Mouse (Mus musculus) MEL (cell line): ENCODE measurements around the gene Gm16181. TPM values are rescaled to one million over a fixed set of nuclear protein-coding genes. Genes with fewer than 3 reads are reported as not detected.

ENCODE experiments used
- DNase-seq: peaks from one replicate; pipeline ENCODE4 v3.0.0; 2011; ENCODE audit warnings: low read depth, low spot score
- H3K27ac ChIP-seq: 2 replicates; pipeline ENCODE4 v1.5.1; 2012; ENCODE audit warnings: low read depth, mild to moderate bottlenecking, control low read depth, low read length, moderate library complexity; ENCODE audit not compliant: control insufficient read depth
- H3K27me3 ChIP-seq, 2 experiments: fragments of 150-350 bp in 1 of 2; sonication (generic) in 1 of 2; 2 replicates each; pipeline ENCODE4 v1.6.1; 2012; ENCODE audit warnings: low read length in 2 of 2, mild to moderate bottlenecking in 2 of 2, improper control_type of control experiment in 1 of 2, moderate library complexity in 1 of 2; ENCODE audit not compliant: insufficient read depth in 2 of 2, control insufficient read depth in 1 of 2
- H3K36me3 ChIP-seq, 2 experiments: 2 replicates each; pipeline ENCODE4 v1.6.1; 2012 to 2014; ENCODE audit warnings: low read length in 2 of 2, improper control_type of control experiment in 1 of 2, inconsistent platforms in 1 of 2, mild to moderate bottlenecking in 1 of 2; ENCODE audit not compliant: insufficient read depth in 2 of 2, control insufficient read depth in 1 of 2
- H3K4me1 ChIP-seq, 2 experiments: fragments of 150-350 bp in 1 of 2; sonication (generic) in 1 of 2; 2 replicates each; pipeline ENCODE4 v1.6.1; 2012; ENCODE audit warnings: low read length in 2 of 2, improper control_type of control experiment in 1 of 2, mild to moderate bottlenecking in 1 of 2; ENCODE audit not compliant: insufficient read depth in 2 of 2, control insufficient read depth in 1 of 2
- H3K4me3 ChIP-seq, 2 experiments: fragments of 150-350 bp in 1 of 2; sonication (generic) in 1 of 2; 2 replicates each; pipeline ENCODE4 v1.5.1; 2012; ENCODE audit warnings: low read depth in 2 of 2, low read length in 2 of 2, mild to moderate bottlenecking in 2 of 2, moderate library complexity in 2 of 2, control low read depth in 1 of 2, improper control_type of control experiment in 1 of 2; ENCODE audit not compliant: control insufficient read depth in 1 of 2, insufficient read depth in 1 of 2
- H3K79me2 ChIP-seq: 2 replicates; pipeline ENCODE4 v1.6.1; 2012; ENCODE audit warnings: mild to moderate bottlenecking, low read length, moderate library complexity; ENCODE audit not compliant: control insufficient read depth, poor library complexity, insufficient read depth
- H3K9ac ChIP-seq: 2 replicates; pipeline ENCODE4 v1.6.1; 2012; ENCODE audit warnings: low read depth, mild to moderate bottlenecking, control low read depth, low read length, moderate library complexity; ENCODE audit not compliant: control insufficient read depth, poor library complexity, severe bottlenecking
- H3K9me3 ChIP-seq: fragments of 150-350 bp; sonication (generic); replicated peaks from 2 replicates; pipeline ENCODE4 v1.6.1; 2012; ENCODE audit warnings: mild to moderate bottlenecking, low read length, improper control_type of control experiment, moderate library complexity; ENCODE audit not compliant: insufficient read depth
- BHLHE40 ChIP-seq: IDR thresholded peaks from 2 replicates; pipeline ENCODE4 v1.6.1; 2012; ENCODE audit warnings: low read depth, mild to moderate bottlenecking, inconsistent platforms, low read length, improper control_type of control experiment, borderline replicate concordance
- CHD2 ChIP-seq: IDR thresholded peaks from 2 replicates; pipeline ENCODE4 v1.6.1; 2011; ENCODE audit warnings: low read length, improper control_type of control experiment
- CTCF ChIP-seq, 3 experiments: IDR thresholded peaks in 2 of 3; conservative IDR thresholded peaks in 1 of 3; 2 replicates each; pipeline ENCODE4 v1.5.1; 2011 to 2012; ENCODE audit warnings: low read length in 3 of 3, low read depth in 2 of 3, mild to moderate bottlenecking in 2 of 3, improper control_type of control experiment in 1 of 3, inconsistent platforms in 1 of 3, mixed read lengths in 1 of 3, moderate library complexity in 1 of 3; ENCODE audit not compliant: control insufficient read depth in 1 of 3, insufficient read depth in 1 of 3, poor library complexity in 1 of 3, severe bottlenecking in 1 of 3
- E2F4 ChIP-seq: IDR thresholded peaks from 2 replicates; pipeline ENCODE4 v1.6.1; 2011; ENCODE audit warnings: low read depth, low read length, improper control_type of control experiment, borderline replicate concordance
- EP300 ChIP-seq, 2 experiments: IDR thresholded peaks; 2 replicates each; pipeline ENCODE4 v1.6.1; 2011; ENCODE audit warnings: improper control_type of control experiment in 2 of 2, low read length in 2 of 2, low read depth in 1 of 2, mild to moderate bottlenecking in 1 of 2
- ETS1 ChIP-seq: IDR thresholded peaks from 2 replicates; pipeline ENCODE4 v1.6.1; 2012; ENCODE audit warnings: low read depth, mild to moderate bottlenecking, inconsistent platforms, low read length, improper control_type of control experiment, moderate library complexity
- GABPA ChIP-seq: IDR thresholded peaks from 2 replicates; pipeline ENCODE4 v1.6.1; 2012; ENCODE audit warnings: low read depth, mild to moderate bottlenecking, inconsistent platforms, low read length, improper control_type of control experiment, moderate library complexity
- JUND ChIP-seq: IDR thresholded peaks from 2 replicates; pipeline ENCODE4 v1.6.1; 2011; ENCODE audit warnings: low read depth, mild to moderate bottlenecking, improper control_type of control experiment, low read length
- MAFK ChIP-seq: IDR thresholded peaks from 2 replicates; pipeline ENCODE4 v1.6.1; 2011; ENCODE audit warnings: low read depth, mild to moderate bottlenecking, low read length, improper control_type of control experiment, borderline replicate concordance
- MAZ ChIP-seq: IDR thresholded peaks from 2 replicates; pipeline ENCODE4 v1.6.1; 2012; ENCODE audit warnings: low read depth, mild to moderate bottlenecking, inconsistent platforms, low read length, improper control_type of control experiment
- MEF2A ChIP-seq: IDR thresholded peaks from 2 replicates; pipeline ENCODE4 v1.6.1; 2014; ENCODE audit warnings: low read depth, mild to moderate bottlenecking, inconsistent platforms, low read length, improper control_type of control experiment; ENCODE audit not compliant: poor library complexity, insufficient replicate concordance, severe bottlenecking; ENCODE audit errors: extremely low read depth
- MXI1 ChIP-seq: IDR thresholded peaks from 2 replicates; pipeline ENCODE4 v1.6.1; 2011; ENCODE audit warnings: mild to moderate bottlenecking, low read depth, low read length, improper control_type of control experiment
- MYB ChIP-seq: IDR thresholded peaks from 2 replicates; pipeline ENCODE4 v1.6.1; 2011; ENCODE audit warnings: mild to moderate bottlenecking, low read depth, low read length, improper control_type of control experiment
- MYC ChIP-seq: IDR thresholded peaks from 2 replicates; pipeline ENCODE4 v1.6.1; 2011; ENCODE audit warnings: low read depth, mild to moderate bottlenecking, low read length, improper control_type of control experiment, moderate library complexity
- NELFE ChIP-seq: IDR thresholded peaks from 2 replicates; pipeline ENCODE4 v1.6.1; 2011; ENCODE audit warnings: low read depth, low read length, improper control_type of control experiment
- POLR2AphosphoS2 ChIP-seq: IDR thresholded peaks from 2 replicates; pipeline ENCODE4 v1.6.1; 2011; ENCODE audit warnings: low read length, improper control_type of control experiment
- RCOR1 ChIP-seq: IDR thresholded peaks from 2 replicates; pipeline ENCODE4 v1.6.1; 2012; ENCODE audit warnings: low read depth, mild to moderate bottlenecking, inconsistent platforms, low read length, improper control_type of control experiment
- SIN3A ChIP-seq: IDR thresholded peaks from 2 replicates; pipeline ENCODE4 v1.6.1; 2012; ENCODE audit warnings: low read length, improper control_type of control experiment, inconsistent platforms
- TAL1 ChIP-seq: IDR thresholded peaks from 2 replicates; pipeline ENCODE4 v1.6.1; 2012; ENCODE audit warnings: mild to moderate bottlenecking, inconsistent platforms, low read length, moderate library complexity, mixed read lengths
- TCF12 ChIP-seq: IDR thresholded peaks from 2 replicates; pipeline ENCODE4 v1.6.1; 2014; ENCODE audit warnings: low read depth, mild to moderate bottlenecking, inconsistent platforms, low read length, improper control_type of control experiment, moderate library complexity
- UBTF ChIP-seq: IDR thresholded peaks from 2 replicates; pipeline ENCODE4 v1.6.1; 2012; ENCODE audit warnings: low read depth, mild to moderate bottlenecking, inconsistent platforms, low read length, improper control_type of control experiment, moderate library complexity, borderline replicate concordance; ENCODE audit not compliant: insufficient read depth
- USF2 ChIP-seq, 2 experiments: IDR thresholded peaks; 2 replicates each; pipeline ENCODE4 v1.6.1; 2011 to 2012; ENCODE audit warnings: improper control_type of control experiment in 2 of 2, low read length in 2 of 2, borderline replicate concordance in 1 of 2, inconsistent platforms in 1 of 2, low read depth in 1 of 2, mild to moderate bottlenecking in 1 of 2; ENCODE audit not compliant: insufficient read depth in 1 of 2
- ZNF384 ChIP-seq: IDR thresholded peaks from 2 replicates; pipeline ENCODE4 v1.6.1; 2012; ENCODE audit warnings: low read depth, mild to moderate bottlenecking, inconsistent platforms, low read length, improper control_type of control experiment
- polyA plus RNA-seq, 2 experiments: library from polyadenylated mRNA; stranded (reverse) in 1 of 2; unstranded in 1 of 2; fragments of >175 nt in 1 of 2; fragments of >200 nt in 1 of 2; gene quantifications; 2 replicates each; pipeline versions ENCODE4 v1.2.1 to v1.2.4; 2012; ENCODE audit warnings: low replicate concordance in 2 of 2, low read depth in 1 of 2; ENCODE audit not compliant: insufficient read length in 2 of 2, insufficient read depth in 1 of 2, missing spikeins in 1 of 2
- total RNA-seq: library from RNA; depleted of rRNA; stranded (reverse); fragments of 300-350 nt; gene quantifications from 2 replicates; pipeline ENCODE4 v1.2.3, GENCODE M21; 2012

The Gm16181 gene
- total and polyA plus RNA-seq, 3 experiments: 0.58 TPM; not detected in 2

DNA sequence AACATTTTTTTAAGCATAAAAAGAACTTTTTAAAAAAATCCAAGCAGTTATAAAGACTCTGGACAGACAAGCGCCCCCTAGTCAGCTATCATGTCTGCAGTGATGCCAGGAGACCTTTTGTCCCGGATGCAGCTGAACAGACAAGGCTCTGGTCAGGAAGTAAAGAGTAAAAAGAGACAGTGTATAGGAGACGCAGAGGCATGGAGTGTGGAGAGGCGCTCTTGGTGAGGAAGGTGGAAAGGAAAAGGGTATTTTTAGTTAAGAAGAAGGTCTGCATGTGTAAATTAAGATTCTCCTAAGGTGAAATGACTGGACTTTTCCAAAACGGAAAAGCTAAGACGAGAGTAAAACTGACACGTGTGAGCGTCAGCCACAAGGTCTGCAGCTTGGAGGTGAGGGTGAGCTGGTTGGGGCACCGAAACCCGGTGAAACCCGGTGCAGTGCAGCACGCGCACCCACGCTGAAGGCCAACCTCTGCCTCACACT, 6.0 kb downstream of the Gm16181 start:
- H3K27me3 ChIP-seq: no peaks in the 10 kb centered on the region
- H3K27ac ChIP-seq: no peak overlapping the region
- peaks cover 10% of the 10 kb centered on the region for H3K79me2 ChIP-seq
- no peaks in the 10 kb centered on the region for H3K9me3 ChIP-seq
- peaks cover 0 to 14% of the 10 kb centered on the region in 2 experiments; a peak in 2 of 4 replicates for H3K36me3 ChIP-seq
- no peak for TF ChIP-seq E2F4
- no peak for TF ChIP-seq RCOR1
- TF ChIP-seq CTCF (IDR thresholded peaks at IDR 0.05 in 2 of 3, conservative IDR thresholded peaks at IDR 0.05 in 1 of 3; ENCODE audit: control insufficient read depth in 1 of 3, insufficient read depth in 1 of 3, low read depth in 2 of 3, low read length in 3 of 3, poor library complexity in 1 of 3, severe bottlenecking in 1 of 3): peak in 1 of 3 experiments; percentile 19; a peak in 1 of 6 replicates
- TF ChIP-seq UBTF: no peak
- no peak for TF ChIP-seq POLR2AphosphoS2
- TF ChIP-seq SIN3A: no peak
- TF ChIP-seq USF2 (IDR thresholded peaks at IDR 0.05; ENCODE audit: borderline replicate concordance in 1 of 2, insufficient read depth in 1 of 2, low read depth in 1 of 2, low read length in 2 of 2): no peak
- TF ChIP-seq ZNF384: no peak
- no peak for DNase-seq
- no peaks in the 10 kb centered on the region for H3K4me1 ChIP-seq
- no peak overlapping the region for H3K4me3 ChIP-seq
- H3K9ac ChIP-seq: no peak overlapping the region

DNA sequence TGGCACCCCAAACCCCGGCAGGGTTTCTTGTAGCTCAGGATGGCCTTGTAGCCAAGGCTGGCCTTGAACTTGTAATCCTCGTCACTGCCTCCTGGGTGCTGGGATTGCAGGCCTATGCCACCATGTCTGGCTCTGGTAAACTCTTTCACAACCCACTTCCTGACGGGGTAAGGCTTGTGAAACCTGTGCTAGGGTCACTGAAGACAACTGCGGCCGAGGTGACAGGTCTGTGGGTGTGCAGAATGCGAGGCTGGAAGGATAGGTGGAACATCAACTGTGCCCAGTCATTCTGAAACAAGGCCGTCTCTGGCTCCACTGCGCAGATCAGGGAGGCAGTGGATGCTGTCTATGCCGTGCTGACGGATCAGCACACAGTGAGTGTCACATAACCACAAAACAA, 10.4 kb downstream of the Gm16181 start:
- no peak overlapping the region for H3K9ac ChIP-seq
- no peak for DNase-seq
- TF ChIP-seq MXI1 (no peak), EP300 (IDR thresholded peaks at IDR 0.05; ENCODE audit: low read depth in 1 of 2, low read length in 2 of 2) (no peak), ETS1 (no peak), CTCF (IDR thresholded peaks at IDR 0.05 in 2 of 3, conservative IDR thresholded peaks at IDR 0.05 in 1 of 3; ENCODE audit: control insufficient read depth in 1 of 3, insufficient read depth in 1 of 3, low read depth in 2 of 3, low read length in 3 of 3, poor library complexity in 1 of 3, severe bottlenecking in 1 of 3) (no peak), E2F4 (no peak), MEF2A (no peak), TAL1 (no peak), MYC (no peak), NELFE (no peak), TCF12 (no peak), UBTF (no peak), MAZ (no peak), JUND (no peak), MAFK (no peak), CHD2 (no peak), BHLHE40 (no peak), GABPA (no peak), MYB (no peak)
- no peak overlapping the region for H3K27ac ChIP-seq
- peaks cover 0 to 9% of the 10 kb centered on the region in 2 experiments; a peak in 2 of 4 replicates for H3K4me1 ChIP-seq
- H3K27me3 ChIP-seq: no peaks in the 10 kb centered on the region
- no peaks in the 10 kb centered on the region for H3K9me3 ChIP-seq
- H3K79me2 ChIP-seq: peaks cover 27% of the 10 kb centered on the region
- peaks cover 6 to 13% of the 10 kb centered on the region in 2 experiments for H3K36me3 ChIP-seq
- H3K4me3 ChIP-seq: no peak overlapping the region
